Comparison of ENCODE assay signal across 9 mouse cellular contexts in the genomic region with DNA sequence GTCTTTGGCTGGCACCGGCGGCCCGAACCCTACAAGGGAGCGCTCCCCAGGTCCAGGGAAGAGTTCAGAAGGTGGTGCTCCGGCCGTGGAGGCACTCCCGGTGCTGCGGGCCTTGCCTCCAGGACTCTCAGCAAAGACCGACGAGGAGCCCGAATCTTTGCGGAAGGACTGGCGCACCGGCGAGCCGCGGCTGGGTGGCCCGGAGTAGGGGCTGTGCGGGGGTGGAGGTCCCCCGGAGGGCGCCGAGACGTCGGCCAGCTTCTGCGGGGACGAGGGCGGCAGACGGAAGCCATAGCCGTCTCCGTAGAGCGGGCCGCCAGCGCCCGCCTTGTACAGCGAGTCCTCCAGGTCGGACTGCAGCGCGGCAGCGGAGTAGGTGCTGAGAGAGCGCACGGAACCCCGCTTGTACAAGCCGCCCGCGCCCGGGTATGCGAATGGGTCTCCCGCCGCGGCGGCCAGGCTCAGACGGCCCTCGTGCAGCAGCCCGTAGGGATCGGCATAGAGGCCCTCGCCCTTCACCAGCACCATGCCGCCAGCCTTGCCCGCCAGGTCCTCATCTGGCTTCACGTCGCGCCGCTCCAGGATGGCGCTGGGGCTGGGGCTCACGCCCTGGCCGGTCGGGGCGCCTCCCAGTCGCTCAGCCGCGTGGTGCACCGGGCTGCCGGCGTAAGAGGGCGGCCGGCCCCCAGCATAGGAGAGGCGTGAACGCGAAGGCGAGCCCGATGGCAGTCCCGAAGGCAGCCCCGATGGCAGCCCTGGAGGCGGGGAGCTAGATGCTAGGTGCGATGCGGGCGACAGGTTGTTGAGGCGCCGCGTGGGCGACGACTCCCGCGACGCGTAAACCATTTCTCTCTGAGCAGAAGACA. TPM values are rescaled to one million over a fixed set of nuclear protein-coding genes. Genes with fewer than 3 reads are reported as not detected.
DNase-seq lines count a peak whose midpoint lies in the region; ATAC-seq and TF ChIP-seq lines count a peak whose summit lies in the region.
"Had no signal": no experiment of that assay in that cellular context is flagged by ENCODE, and none has a peak within 500 bp of the region (broad histone marks: within the 10 kb centered on the region; RNA-seq: fewer than 3 reads in every experiment).

No protein-coding gene starts in this region.

- H3K9ac ChIP-seq in ES-Bruce4 (ENCODE audit: low read depth, poor library complexity, severe bottlenecking), result peak overlapping the region; percentile 29
- no peak overlapping the region for H3K9ac ChIP-seq in intestine, embryonic 14.5 days (ENCODE audit: low read length)

- 2% methylated on average over 95 of the region's 95 CpGs for WGBS in heart, embryonic 10.5 days
- 1% methylated on average over 92 of the region's 95 CpGs for WGBS in intestine, embryonic 14.5 days

- no peak for TF ChIP-seq CTCF in ES-Bruce4 (IDR thresholded peaks at IDR 0.05; ENCODE audit: low read depth, low read length)
- TF ChIP-seq CTCF in cortical plate, adult 2 months (IDR thresholded peaks at IDR 0.05; ENCODE audit: extremely low read depth, insufficient read depth, low read length), result no peak

- DNase-seq in heart, embryonic 10.5 days (ENCODE audit: low spot score), result no peak
- DNase-seq in heart, postnatal 25 days (ENCODE audit: low spot score), result no peak
- DNase-seq in intestine, embryonic 14.5 days (ENCODE audit: low spot score), result peak; percentile 68
- peak; percentile 57 for DNase-seq in naive thymus-derived CD4-positive, alpha-beta T cell, adult 2 months (ENCODE audit: low read depth)
- no peak for DNase-seq in ovary, adult 18-20 months (ENCODE audit: low spot score)
- no peak for DNase-seq in natural killer cell, adult 2 months (ENCODE audit: low spot score in 2 of 2)

- peaks cover 100% of the 10 kb centered on the region for H3K27me3 ChIP-seq in heart, embryonic 10.5 days (ENCODE audit: insufficient read depth, poor library complexity, severe bottlenecking)
- peaks cover 8% of the 10 kb centered on the region; the same call in 1 of the 2 replicates for H3K27me3 ChIP-seq in ES-Bruce4 (ENCODE audit: control insufficient read depth, insufficient read depth, low read length, poor library complexity, severe bottlenecking)
- H3K27me3 ChIP-seq in intestine, embryonic 14.5 days (replicated peaks; ENCODE audit: control insufficient read depth, insufficient read depth, low read length), result peaks cover 79% of the 10 kb centered on the region

- intact Hi-C loops in heart, postnatal 25 days (cut with DNase I), result loop anchor here (5.0 kb wide), 1 partner anchor 43 kb away; the partner anchor contains the start of gene Srcin1

- H3K4me3 ChIP-seq in heart, embryonic 10.5 days, result peak overlapping the region; percentile 51
- peak overlapping the region; percentile 44 for H3K4me3 ChIP-seq in ES-Bruce4 (ENCODE audit: low read depth, low read length)
- no peak overlapping the region for H3K4me3 ChIP-seq in cortical plate, adult 2 months (ENCODE audit: insufficient read depth, low read length)
- H3K4me3 ChIP-seq in intestine, embryonic 14.5 days (ENCODE audit: low read depth, low read length), result peak overlapping the region; percentile 20

- no peak for TF ChIP-seq EP300 in ES-Bruce4 (IDR thresholded peaks at IDR 0.05; ENCODE audit: insufficient read depth, low read depth, low read length)

- H3K27ac ChIP-seq in heart, embryonic 10.5 days, result no peak overlapping the region
- H3K27ac ChIP-seq in ES-Bruce4 (ENCODE audit: insufficient read depth, low read length), result no peak overlapping the region
- H3K27ac ChIP-seq in cortical plate, adult 2 months (ENCODE audit: insufficient read depth, low read length), result peak overlapping the region; percentile 28; the same call in 1 of the 2 replicates
- no peak overlapping the region for H3K27ac ChIP-seq in intestine, embryonic 14.5 days (ENCODE audit: low read depth)

- H3K4me1 ChIP-seq in heart, embryonic 10.5 days, result peaks cover 46% of the 10 kb centered on the region
- H3K4me1 ChIP-seq in ES-Bruce4 (ENCODE audit: control insufficient read depth, insufficient read depth, low read length), result no peaks in the 10 kb centered on the region
- H3K4me1 ChIP-seq in cortical plate, adult 2 months (ENCODE audit: control insufficient read depth, insufficient read depth, low read length), result peaks cover 11% of the 10 kb centered on the region
- peaks cover 31% of the 10 kb centered on the region for H3K4me1 ChIP-seq in intestine, embryonic 14.5 days (replicated peaks; ENCODE audit: control insufficient read depth, insufficient read depth, low read length)

- H3K4me2 ChIP-seq in intestine, embryonic 14.5 days (ENCODE audit: low read length), result peak overlapping the region; percentile 42

- ATAC-seq in intestine, embryonic 14.5 days (replicated peaks; ENCODE audit: low FRiP score, low TSS enrichment, low read depth), result no peak

- no peaks in the 10 kb centered on the region for H3K36me3 ChIP-seq in heart, embryonic 10.5 days
- no peaks in the 10 kb centered on the region for H3K36me3 ChIP-seq in ES-Bruce4 (ENCODE audit: control insufficient read depth, insufficient read depth, low read length, poor library complexity, severe bottlenecking)
- no peaks in the 10 kb centered on the region for H3K36me3 ChIP-seq in intestine, embryonic 14.5 days (ENCODE audit: control insufficient read depth, insufficient read depth, low read length)

- TF ChIP-seq POLR2A in ES-Bruce4 (IDR thresholded peaks at IDR 0.05; ENCODE audit: insufficient read depth, low read length), result no peak
- no peak for TF ChIP-seq POLR2A in cortical plate, adult 2 months (IDR thresholded peaks at IDR 0.05; ENCODE audit: extremely low read depth, insufficient read depth, low read length)

- H3K9me3 ChIP-seq in heart, embryonic 10.5 days, result no peaks in the 10 kb centered on the region
- no peaks in the 10 kb centered on the region for H3K9me3 ChIP-seq in ES-Bruce4 (replicated peaks; ENCODE audit: control insufficient read depth, insufficient read depth, low read length, poor library complexity, severe bottlenecking)
- no peaks in the 10 kb centered on the region for H3K9me3 ChIP-seq in intestine, embryonic 14.5 days (ENCODE audit: control insufficient read depth, low read length)

RNA-seq across cellular contexts. Expression of gene 4933428G20Rik, which starts 34.5 kb away (rescaled TPM):
- 1.3 TPM in 2 replicates for polyA plus RNA-seq in heart, embryonic 10.5 days (2016; fragmentation: Nextera tagmentation; extraction: Ambion mirVana)
- not detected for total RNA-seq in heart, postnatal 25 days (2021)
- polyA plus RNA-seq in ES-Bruce4 (2011; ENCODE audit: insufficient read depth, insufficient read length, low read depth, missing spikeins), result not detected in 2 replicates
- 0.06 TPM in 1 of 2 replicates, not detected in the other for polyA plus RNA-seq in cortical plate, adult 2 months (2012; rRNA removed)
- 0.12 TPM in 2 replicates for polyA plus RNA-seq in intestine, embryonic 14.5 days (2014; fragmentation: Nextera tagmentation; extraction: Ambion mirVana)
- total RNA-seq: layer of hippocampus, adult 18-20 months had no signal

RNA-seq across cellular contexts. Expression of gene Srcin1, which starts 41.3 kb away (rescaled TPM):
- 0.05 and 0.14 TPM in 2 replicates for polyA plus RNA-seq in heart, embryonic 10.5 days (2016; fragmentation: Nextera tagmentation; extraction: Ambion mirVana)
- total RNA-seq in heart, postnatal 25 days (2021), result under 1 TPM; 0.20 to 0.47 TPM
- polyA plus RNA-seq in ES-Bruce4 (2011; ENCODE audit: insufficient read depth, insufficient read length, low read depth, missing spikeins), result 7.7 and 8.3 TPM in 2 replicates
- polyA plus RNA-seq in cortical plate, adult 2 months (2012; rRNA removed), result 141 and 146 TPM in 2 replicates
- polyA plus RNA-seq in intestine, embryonic 14.5 days (2014; fragmentation: Nextera tagmentation; extraction: Ambion mirVana), result 0.16 and 0.30 TPM in 2 replicates

Comparison
In these comparisons a context has a peak if more than half of its experiments do, and no peak if none do; other contexts are left out.
1. DNase-seq: peak in intestine, embryonic 14.5 days (single experiment) and naive thymus-derived CD4-positive, alpha-beta T cell, adult 2 months (single experiment); none in heart, embryonic 10.5 days (single experiment), heart, postnatal 25 days (single experiment), ovary, adult 18-20 months (single experiment) and natural killer cell, adult 2 months (0 of 2).
2. RNA of gene Srcin1, which starts 41.3 kb away (polyA plus RNA-seq): 141 to 146 TPM in cortical plate, adult 2 months; 7.7 to 8.3 TPM in ES-Bruce4, 0.16 to 0.30 TPM in intestine, embryonic 14.5 days and 0.05 to 0.14 TPM in heart, embryonic 10.5 days; every median in the first group is over 10 times any median in the second.